Mouse (Mus musculus) layer of hippocampus, adult 18-20 months (tissue): ENCODE measurements around the gene Gja8. TPM values are rescaled to one million over a fixed set of nuclear protein-coding genes. Genes with fewer than 3 reads are reported as not detected.

Experiments
- DNase-seq, 2 experiments: peaks; one replicate each; pipeline ENCODE4 v3.0.0; 2022; ENCODE audit warnings: low spot score in 2 of 2
- long read RNA-seq: library from polyadenylated mRNA; stranded (forward); transcript quantifications from one replicate; pipeline ENCODE4 v2.0.0, GENCODE M21; 2021
- total RNA-seq, 2 experiments: library from RNA; stranded (reverse); gene quantifications; 2 replicates each; pipeline ENCODE4 v1.2.3; 2021

Gene Gja8
- total RNA-seq: not detected
- long read RNA-seq: 0 reads

GRCm38 (mm10) chr3:96925920-96926319 lies at the start of gene Gja8:
Gene Gja8, minus strand, starts transcription at chr3:96926020.
- DNase-seq: no peak

DNA sequence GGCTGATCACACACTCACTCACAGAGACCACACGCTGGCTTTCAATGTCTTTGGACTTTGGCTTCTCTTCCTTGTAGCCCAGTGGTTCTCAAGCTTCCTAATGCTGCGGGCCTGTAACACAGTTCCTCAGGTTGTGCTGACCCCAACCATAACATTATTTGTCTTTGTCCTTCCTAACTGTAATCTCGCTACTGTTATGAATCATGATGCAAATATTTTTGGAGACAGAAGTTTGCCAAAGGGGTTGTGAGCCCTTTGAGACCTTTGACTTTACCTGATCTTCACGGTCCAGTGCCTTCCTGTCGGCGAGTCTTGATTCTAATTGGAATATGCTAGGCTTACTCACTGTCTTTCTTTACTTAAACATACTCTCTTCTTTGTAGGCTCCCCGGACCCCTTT lies 48.6 kb upstream of the Gja8 start:
- DNase-seq: no peak

DNA sequence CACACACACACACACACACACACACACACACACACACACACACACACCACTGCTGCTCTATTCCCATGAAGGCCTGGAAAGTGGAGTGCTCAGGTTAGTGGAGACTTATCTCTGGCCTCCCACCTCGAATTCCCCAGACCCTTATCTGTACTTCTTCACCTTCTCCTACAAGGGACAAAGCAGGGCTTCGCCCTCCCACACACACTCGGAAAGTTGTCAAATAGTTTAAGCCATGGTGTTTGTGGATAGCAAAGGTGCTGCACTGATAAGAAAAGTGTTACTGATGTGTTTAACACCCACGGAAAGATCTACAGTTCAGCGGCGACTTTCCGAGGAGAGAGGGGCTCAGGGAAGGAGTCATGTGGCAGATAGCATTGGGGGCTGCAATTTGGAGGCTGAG lies 45.2 kb upstream of the Gja8 start:
- DNase-seq: no peak

DNA sequence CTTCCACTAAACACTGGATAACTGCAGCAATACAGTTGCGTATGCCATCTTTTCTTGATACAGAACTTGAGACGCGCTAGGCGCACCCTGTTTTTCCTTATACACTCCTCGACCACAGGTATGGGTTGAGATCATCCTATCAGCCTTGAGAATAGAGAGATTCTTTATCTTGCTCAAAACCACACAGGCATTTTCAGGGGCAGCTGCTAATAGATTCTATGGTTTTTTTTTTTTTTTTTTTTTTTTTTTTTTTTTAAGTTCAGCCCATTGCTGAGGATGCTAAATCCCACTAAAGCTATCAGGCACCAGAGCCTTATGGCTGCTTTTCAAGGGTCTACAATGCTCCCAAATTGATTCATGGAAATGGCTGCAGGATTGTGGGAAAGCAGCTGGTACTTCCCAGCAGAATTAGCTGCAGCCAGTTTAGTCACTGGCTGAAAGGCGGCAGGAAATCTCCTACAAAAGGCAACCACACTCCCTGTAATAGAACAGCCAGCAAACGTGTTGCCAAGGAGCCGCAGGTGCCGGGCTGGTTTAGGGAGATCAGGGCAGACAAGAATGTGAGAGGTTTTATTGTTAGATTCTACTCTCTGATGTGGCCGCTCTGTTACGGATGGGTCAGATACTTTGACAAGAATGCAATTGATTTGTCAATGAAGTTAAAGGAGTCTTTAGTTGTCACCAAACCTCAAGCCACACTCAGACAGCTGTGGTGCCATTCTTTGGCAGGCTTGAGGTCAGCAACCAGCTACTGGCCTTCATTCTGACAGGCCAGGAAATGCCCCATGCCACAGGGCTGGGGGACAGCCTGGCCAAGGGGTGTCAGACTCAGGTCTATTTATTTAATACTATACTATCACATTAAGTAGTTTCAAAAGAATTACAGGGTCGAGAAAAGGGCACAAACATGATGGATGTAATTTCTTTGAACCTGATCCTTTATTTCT lies 37.5 kb upstream of the Gja8 start:
- no peak for DNase-seq

GRCm38 (mm10) chr3:96960597-96960996 lies 34.8 kb upstream of the Gja8 start:
- DNase-seq: no peak

- no peak for DNase-seq
These were observed 27.8 kb upstream of the Gja8 start for GRCm38 (mm10) chr3:96953489-96954233.

GRCm38 (mm10) chr3:96942706-96943105 lies 16.9 kb upstream of the Gja8 start:
- DNase-seq: no peak

DNA sequence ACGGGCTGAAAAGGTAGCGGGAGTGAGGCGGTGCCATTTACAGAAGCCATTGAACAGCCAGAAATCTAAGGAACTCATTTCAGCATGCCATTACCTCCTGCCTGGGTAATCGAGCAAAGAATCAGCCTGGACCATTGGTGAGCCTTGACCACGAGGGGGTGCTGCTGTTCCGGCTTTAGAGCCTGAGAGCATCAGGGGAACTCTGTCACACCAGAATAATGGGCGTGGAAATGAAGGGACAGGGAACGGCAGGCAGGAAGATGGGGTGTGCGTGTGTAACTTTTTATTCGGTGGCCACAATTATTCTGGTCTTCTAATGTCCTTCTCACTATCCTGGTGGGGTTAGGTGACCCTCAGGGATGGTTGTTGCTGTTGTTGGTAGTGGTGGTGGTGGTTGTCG lies 12.9 kb upstream of the Gja8 start:
- peak; percentile 87 to 95 for DNase-seq

DNA sequence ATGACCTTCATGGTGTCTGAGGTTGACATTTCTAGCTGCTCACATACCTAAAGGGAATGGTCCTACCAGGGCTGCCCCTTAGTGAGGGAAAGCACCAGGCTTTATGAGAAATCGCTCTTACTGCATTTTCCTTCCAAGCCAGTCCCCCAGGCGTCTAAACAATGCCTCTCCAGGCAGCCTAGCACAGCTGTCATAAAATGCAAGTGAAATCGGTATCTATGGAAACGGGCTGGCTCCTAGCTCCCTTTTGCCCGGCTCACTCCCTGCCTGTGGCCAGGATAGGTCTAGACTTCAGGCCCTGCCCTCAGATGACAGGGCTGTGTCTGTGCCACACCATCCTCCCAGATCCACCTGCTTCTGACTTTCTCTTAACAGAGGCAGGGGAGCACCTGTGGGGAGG lies 11.8 kb upstream of the Gja8 start:
- DNase-seq: peak in 1 of 2 experiments; percentile 35

- peak in 1 of 2 experiments; percentile 46 for DNase-seq
These were observed 10.4 kb upstream of the Gja8 start for GRCm38 (mm10) chr3:96936241-96936640.

DNA sequence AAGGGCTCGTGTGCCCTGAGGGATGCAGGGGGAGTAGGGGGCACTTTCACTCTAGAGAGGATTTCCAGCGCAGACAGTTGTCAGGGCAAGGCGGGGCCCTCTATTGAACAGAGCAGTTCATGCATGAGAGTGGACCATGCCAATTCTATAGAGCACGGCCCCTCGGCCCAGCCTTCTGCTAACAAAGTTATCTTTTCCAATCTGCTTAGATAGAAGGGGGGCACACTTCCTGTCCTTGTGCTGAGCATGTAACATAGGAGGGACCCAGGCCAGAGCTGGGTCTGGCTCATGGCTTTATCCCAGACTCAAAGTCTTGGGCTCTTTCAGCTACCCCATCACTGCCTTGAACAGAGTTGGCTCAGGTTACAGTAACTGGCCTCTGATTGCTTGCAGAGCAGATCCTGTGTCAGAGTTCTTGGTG lies 5.5 kb upstream of the Gja8 start:
- no peak for DNase-seq

DNA sequence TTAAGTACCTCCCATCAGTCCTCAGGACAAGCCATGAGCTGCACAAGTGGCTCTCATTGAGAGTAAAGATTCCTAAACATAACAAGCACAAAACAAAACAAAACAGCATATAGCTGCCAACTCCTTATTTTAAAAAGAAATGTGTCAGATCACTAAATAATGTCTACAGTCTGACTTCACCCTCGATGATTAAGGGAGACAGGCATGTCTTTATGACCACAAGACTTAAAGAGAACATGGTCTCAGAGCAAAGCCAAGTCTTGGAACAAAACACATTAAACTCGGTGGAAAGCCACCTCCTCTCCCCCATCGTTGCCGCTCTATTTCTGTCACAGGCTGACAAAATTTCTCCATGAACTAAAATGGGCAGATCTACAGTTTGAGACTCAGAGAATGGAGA lies 1.2 kb downstream of the Gja8 start:
- no peak for DNase-seq

DNA sequence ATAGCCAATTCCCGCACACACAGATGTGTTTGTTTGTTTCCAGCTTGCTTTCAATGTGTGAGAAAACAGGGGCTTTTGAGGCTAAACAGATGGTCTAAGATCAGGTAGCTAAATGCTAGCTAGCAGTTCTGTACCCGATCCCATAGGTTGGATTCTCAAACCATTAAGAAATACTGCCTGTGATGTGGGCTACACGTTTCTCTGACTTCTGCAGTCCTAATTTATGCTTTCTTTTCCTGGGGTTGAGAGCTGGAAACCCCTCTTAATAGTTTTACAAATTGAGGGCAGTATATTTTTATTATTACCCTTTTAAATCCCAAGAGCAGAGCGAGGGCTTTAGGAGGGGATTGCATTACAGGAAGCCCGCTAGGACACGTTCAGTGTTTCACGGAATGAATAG lies 4.8 kb downstream of the Gja8 start:
- no peak for DNase-seq

- no peak for DNase-seq
These were observed 20.2 kb downstream of the Gja8 start for GRCm38 (mm10) chr3:96905592-96905991.

GRCm38 (mm10) chr3:96904851-96905541 lies 20.8 kb downstream of the Gja8 start, which contains the start of gene Gpr89:
Gene Gpr89, minus strand, starts transcription at chr3:96905346.
- peak; percentile 94 to 97 for DNase-seq

DNA sequence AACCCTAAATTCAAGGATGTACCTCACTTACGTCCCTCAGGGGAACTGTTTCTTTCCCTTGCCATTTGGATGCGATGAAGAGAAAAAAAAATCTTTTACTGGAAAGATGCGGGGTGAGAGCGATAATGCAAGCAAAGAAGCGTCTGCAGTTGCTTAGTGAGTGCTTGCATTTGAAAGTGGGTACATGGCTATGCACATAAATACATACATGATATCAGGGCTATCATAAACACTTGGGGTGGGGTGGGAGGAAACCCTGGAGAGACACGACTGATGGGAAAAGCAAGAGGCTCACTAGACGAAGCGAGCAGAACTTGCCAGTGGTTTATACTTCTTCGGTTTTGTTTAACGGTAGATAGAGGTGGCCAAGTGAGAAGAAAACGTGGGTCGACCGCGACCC lies 21.4 kb downstream of the Gja8 start, which contains the start of gene Gja5:
Gene Gja5 (plus strand): TSS at position 301 of the 400 bp plus-strand sequence.
- DNase-seq: no peak

GRCm38 (mm10) chr3:96902336-96902999 lies 23.4 kb downstream of the Gja8 start:
- DNase-seq: no peak

DNA sequence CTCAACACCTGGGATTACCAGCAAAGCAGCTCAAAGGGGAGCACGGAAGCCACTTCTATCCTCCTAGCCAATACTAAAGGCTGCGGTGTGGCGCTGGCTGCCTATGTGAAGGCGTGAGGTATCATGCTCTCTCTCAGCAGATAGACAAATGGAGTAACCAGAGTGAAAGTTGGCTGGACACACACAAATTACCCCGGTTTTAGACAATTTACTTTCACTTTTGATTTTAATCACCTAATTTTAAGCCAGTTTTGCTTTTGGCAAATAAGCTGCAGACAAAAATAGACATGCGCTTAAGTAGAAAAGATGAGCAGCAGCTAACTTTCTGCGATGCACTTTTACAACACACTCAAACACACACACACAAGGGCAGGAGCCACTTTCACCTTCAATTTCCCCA lies 42.1 kb downstream of the Gja8 start:
- no peak for DNase-seq

DNA sequence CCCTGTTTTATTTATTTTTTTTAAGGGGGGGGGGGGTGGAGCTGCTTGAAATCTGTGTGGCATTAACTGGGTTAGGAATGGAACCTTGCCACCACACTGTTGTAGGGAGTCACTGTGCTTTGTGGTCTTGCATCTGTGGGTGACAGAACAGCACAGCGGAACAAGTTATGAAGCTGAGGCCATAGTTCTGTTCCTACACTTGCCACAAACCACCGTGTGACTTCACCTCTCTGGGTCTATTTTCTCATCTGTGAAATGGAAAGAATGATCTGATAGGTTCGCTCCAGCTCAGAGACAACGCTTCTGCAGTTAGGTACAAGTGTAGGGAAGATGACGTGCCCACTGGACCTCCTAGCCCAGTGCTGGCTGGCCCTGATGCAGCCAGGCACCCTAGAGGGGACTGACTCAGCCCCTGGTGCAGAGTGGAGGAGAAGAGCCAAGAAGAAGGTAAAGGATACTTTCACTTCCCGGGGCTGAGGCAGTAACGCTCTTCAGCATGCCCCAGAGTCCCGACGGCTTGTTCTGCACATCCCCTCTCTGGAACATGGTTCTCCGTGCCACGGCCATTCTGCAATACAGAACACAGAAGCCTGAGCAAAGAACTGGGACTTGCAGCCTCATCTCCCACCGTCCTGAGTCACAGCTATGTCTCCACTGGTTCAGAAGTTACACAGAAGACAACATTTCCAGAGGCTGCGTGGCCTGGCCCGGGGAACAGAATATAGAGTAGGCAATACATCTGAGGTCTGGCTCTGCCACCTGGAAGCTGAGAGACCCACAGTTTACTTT lies 43.6 kb downstream of the Gja8 start:
- no peak for DNase-seq

GRCm38 (mm10) chr3:96881557-96881956 lies 44.3 kb downstream of the Gja8 start:
- DNase-seq: peak in 1 of 2 experiments; percentile 52
